Mouse (Mus musculus) kidney, adult 10 weeks (tissue): ENCODE results near the gene Gabpa. TPM values are rescaled to one million over a fixed set of nuclear protein-coding genes. Genes with fewer than 3 reads are reported as not detected.

Experiments
- polyA plus RNA-seq: library from polyadenylated mRNA; stranded (reverse); fragments of 350-450 nt; fragmentation: Illumina TruSeq; extraction: RNeasy Lipid Tissue Mini Kit (QIAGEN cat#74804); gene quantifications from one replicate; pipeline ENCODE4 v1.2.3, GENCODE M21; 2014; ENCODE audit warnings: low read depth, low replicate concordance

The Gabpa gene
- polyA plus RNA-seq = 69.7 TPM

DNA sequence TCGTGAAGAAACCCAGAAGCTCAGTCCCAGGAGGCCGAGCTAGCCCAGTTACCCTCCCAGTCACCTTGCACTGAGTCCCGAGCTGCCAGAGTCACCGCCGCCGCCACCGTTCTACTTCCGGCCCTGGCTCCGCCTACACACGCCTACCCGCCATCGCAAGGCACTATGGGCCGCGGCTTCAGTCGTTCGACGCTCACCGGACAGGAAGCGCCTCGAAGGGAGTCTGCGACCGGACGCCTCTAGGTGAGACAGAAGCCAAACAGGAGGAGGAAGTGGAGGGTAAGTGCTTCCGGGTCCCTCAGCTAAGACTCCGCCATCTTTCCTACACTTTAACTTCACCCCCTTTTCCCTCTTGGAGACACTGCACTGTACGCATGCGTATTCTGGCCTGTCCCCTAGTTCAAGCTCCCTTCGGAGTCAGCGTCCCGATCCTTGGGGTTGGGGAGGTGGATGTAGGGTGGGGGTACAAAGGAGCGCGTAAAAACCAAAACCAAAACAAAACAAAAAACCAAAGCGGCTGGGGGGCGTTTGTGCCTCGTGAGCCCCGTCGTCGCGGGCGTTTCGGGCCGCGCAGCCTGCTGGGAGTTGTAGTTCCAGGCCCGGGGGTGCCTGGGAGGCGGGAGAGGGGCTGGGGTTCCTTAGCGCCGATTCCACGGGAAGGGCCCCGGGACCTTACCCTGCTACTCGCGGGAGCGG, at the start of gene Gabpa:
Gene Gabpa, plus strand, starts transcription at position 181 of the 696 bp plus-strand sequence.

GRCm38 (mm10) chr16:84835441-84835822, 707 bp downstream of the Gabpa start, which contains the start of gene Atp5j:
Gene Atp5j, minus strand, starts transcription at chr16:84835625.

Other genes starting within 250 kb of the Gabpa start
- gene Mrpl39, start 99.2 kb upstream of the Gabpa start, polyA plus RNA-seq = 56.8 TPM
- 20.9 TPM for gene Jam2, start 60.8 kb upstream of the Gabpa start, polyA plus RNA-seq
- 2,828 TPM for gene Atp5j, start 700 bp downstream of the Gabpa start, polyA plus RNA-seq